8 mouse cellular contexts compared by ENCODE assay signal in genomic region chr2:26315072-26315924, GRCm38 (mm10). TPM values are rescaled to one million over a fixed set of nuclear protein-coding genes. Genes with fewer than 3 reads are reported as not detected.
A peak's percentile ranks its signal among the peaks of the same experiment; 100 is the strongest.
DNase-seq lines count a peak whose midpoint lies in the region; ATAC-seq and TF ChIP-seq lines count a peak whose summit lies in the region.

Gene Gpsm1 (plus strand): TSS chr2:26315515.

- peak; percentile 81 for DNase-seq in cerebellum, adult 11 months
- DNase-seq in forebrain, postnatal 0 days, result peak; percentile 89
- DNase-seq in heart, postnatal 4 days, result peak; percentile 90
- DNase-seq in layer of hippocampus, adult 9-11 months, result peak; percentile 82
- peak; percentile 93 for DNase-seq in lung, postnatal 10 days
- peak; percentile 68 for DNase-seq in ovary, postnatal 14 days (ENCODE audit: low spot score)
- DNase-seq in thymus, postnatal 14 days, result peak; percentile 73

- no peak for TF ChIP-seq CTCF in ES-Bruce4 (IDR thresholded peaks at IDR 0.05; ENCODE audit: low read depth, low read length)
- TF ChIP-seq CTCF in forebrain, postnatal 0 days (IDR thresholded peaks at IDR 0.05; ENCODE audit: low read depth), result peak; percentile 13; the same call in 1 of the 2 replicates

- TF ChIP-seq EP300 in ES-Bruce4 (IDR thresholded peaks at IDR 0.05; ENCODE audit: insufficient read depth, low read depth, low read length), result no peak

- H3K36me3 ChIP-seq in ES-Bruce4 (ENCODE audit: control insufficient read depth, insufficient read depth, low read length, poor library complexity, severe bottlenecking), result no peaks in the 10 kb centered on the region
- H3K36me3 ChIP-seq in forebrain, postnatal 0 days (ENCODE audit: insufficient read depth), result no peaks in the 10 kb centered on the region

- no peaks in the 10 kb centered on the region for H3K27me3 ChIP-seq in ES-Bruce4 (ENCODE audit: control insufficient read depth, insufficient read depth, low read length, poor library complexity, severe bottlenecking)
- no peaks in the 10 kb centered on the region for H3K27me3 ChIP-seq in forebrain, postnatal 0 days (ENCODE audit: insufficient read depth, low read length)

- peak within 1 kb of the TSS; percentile 83 for H3K9ac ChIP-seq in ES-Bruce4 (ENCODE audit: low read depth, poor library complexity, severe bottlenecking)
- peak within 1 kb of the TSS; percentile 98 for H3K9ac ChIP-seq in forebrain, postnatal 0 days

- H3K9me3 ChIP-seq in ES-Bruce4 (replicated peaks; ENCODE audit: control insufficient read depth, insufficient read depth, low read length, poor library complexity, severe bottlenecking), result no peaks in the 10 kb centered on the region
- no peaks in the 10 kb centered on the region for H3K9me3 ChIP-seq in forebrain, postnatal 0 days (ENCODE audit: low read length)

- H3K27ac ChIP-seq in ES-Bruce4 (ENCODE audit: insufficient read depth, low read length), result no peak within 1 kb of the TSS
- peak within 1 kb of the TSS; percentile 96 for H3K27ac ChIP-seq in forebrain, postnatal 0 days (ENCODE audit: low read depth, low read length)

- peak within 1 kb of the TSS; percentile 73 for H3K4me3 ChIP-seq in ES-Bruce4 (ENCODE audit: low read depth, low read length)
- H3K4me3 ChIP-seq in forebrain, postnatal 0 days (ENCODE audit: low read depth, low read length), result peak within 1 kb of the TSS; percentile 89

- peak within 1 kb of the TSS; percentile 83 for H3K4me2 ChIP-seq in forebrain, postnatal 0 days (ENCODE audit: low read depth)

- H3K4me1 ChIP-seq in ES-Bruce4 (ENCODE audit: control insufficient read depth, insufficient read depth, low read length), result peaks cover 2% of the 10 kb centered on the region
- H3K4me1 ChIP-seq in forebrain, postnatal 0 days (ENCODE audit: insufficient read depth), result peaks cover 28% of the 10 kb centered on the region

- WGBS in forebrain, postnatal 0 days, result under 1% methylated on average over 65 of the region's 66 CpGs

- no peak for TF ChIP-seq POLR2A in ES-Bruce4 (IDR thresholded peaks at IDR 0.05; ENCODE audit: insufficient read depth, low read length)

- ATAC-seq in forebrain, postnatal 0 days, result peak; percentile 83

RNA-seq across cellular contexts. Expression of gene Gpsm1, which starts in this region (rescaled TPM):
- 16.3 and 16.5 TPM in 2 replicates for polyA plus RNA-seq in ES-Bruce4 (2011; ENCODE audit: insufficient read depth, insufficient read length, low read depth, missing spikeins)
- total RNA-seq in forebrain, postnatal 0 days (2014; rRNA removed), result 242 and 257 TPM in 2 replicates
- polyA plus RNA-seq in forebrain, postnatal 0 days (2015; fragmentation: Nextera tagmentation; extraction: Ambion mirVana), result 140 and 149 TPM in 2 replicates
- total RNA-seq in heart, postnatal 4 days (2021), result 100 to 1,000 TPM; 142 to 153 TPM
